Mouse (Mus musculus) embryonic facial prominence, embryonic 13.5 days (tissue): ENCODE data around the gene Trabd2b. TPM values are rescaled to one million over a fixed set of nuclear protein-coding genes. Genes with fewer than 3 reads are reported as not detected.
A peak's percentile ranks its signal among the peaks of the same experiment; 100 is the strongest.

ENCODE experiments used
- ATAC-seq: fragments of 200-750 bp; cut with Nextera tagmentation; 2 replicates; pipeline ENCODE4 v1.8.0; 2017; ENCODE audit warnings: low read depth; ENCODE audit not compliant: insufficient number of reproducible peaks, insufficient read depth, low FRiP score, low TSS enrichment
- H3K27ac ChIP-seq: fragments of 300-500 bp; sonication (generic); 2 replicates; pipeline ENCODE4 v1.5.1; 2015; ENCODE audit warnings: moderate library complexity, mild to moderate bottlenecking, inconsistent platforms
- H3K27me3 ChIP-seq: fragments of 300-500 bp; sonication (generic); 2 replicates; pipeline ENCODE4 v1.6.1; 2015; ENCODE audit warnings: mild to moderate bottlenecking, inconsistent platforms
- H3K36me3 ChIP-seq: fragments of 300-500 bp; sonication (generic); 2 replicates; pipeline ENCODE4 v1.6.1; 2015; ENCODE audit warnings: mild to moderate bottlenecking, inconsistent platforms
- H3K4me1 ChIP-seq: fragments of 300-500 bp; sonication (generic); 2 replicates; pipeline ENCODE4 v1.6.1; 2015; ENCODE audit warnings: inconsistent platforms
- H3K4me2 ChIP-seq: fragments of 300-500 bp; sonication (generic); 2 replicates; pipeline ENCODE4 v1.6.1; 2015; ENCODE audit warnings: moderate library complexity, mild to moderate bottlenecking, inconsistent platforms
- H3K4me3 ChIP-seq: fragments of 300-500 bp; sonication (generic); 2 replicates; pipeline ENCODE4 v1.5.1; 2015; ENCODE audit warnings: mild to moderate bottlenecking, inconsistent platforms
- H3K9ac ChIP-seq: fragments of 300-500 bp; sonication (generic); 2 replicates; pipeline ENCODE4 v1.6.1; 2015; ENCODE audit warnings: mild to moderate bottlenecking, inconsistent platforms
- H3K9me3 ChIP-seq: fragments of 300-500 bp; sonication (generic); 2 replicates; pipeline ENCODE4 v1.6.1; 2016; ENCODE audit warnings: inconsistent platforms
- WGBS: fragments of 180-500 bp; shearing (Covaris S2); methylation state at CpG from one replicate; pipeline ENCODE4 v1.1.7; 2015; ENCODE audit warnings: mixed read lengths; 5-methylcytosine and 5-hydroxymethylcytosine counted together
- polyA plus RNA-seq: library from polyadenylated mRNA; unstranded; fragments of >200 nt; fragmentation: Nextera tagmentation; extraction: Ambion mirVana; gene quantifications from 2 replicates; pipeline ENCODE4 v1.2.1, GENCODE M21; 2015

The Trabd2b gene
- polyA plus RNA-seq, 1 experiment from 2014 or later: 1.7 TPM

DNA sequence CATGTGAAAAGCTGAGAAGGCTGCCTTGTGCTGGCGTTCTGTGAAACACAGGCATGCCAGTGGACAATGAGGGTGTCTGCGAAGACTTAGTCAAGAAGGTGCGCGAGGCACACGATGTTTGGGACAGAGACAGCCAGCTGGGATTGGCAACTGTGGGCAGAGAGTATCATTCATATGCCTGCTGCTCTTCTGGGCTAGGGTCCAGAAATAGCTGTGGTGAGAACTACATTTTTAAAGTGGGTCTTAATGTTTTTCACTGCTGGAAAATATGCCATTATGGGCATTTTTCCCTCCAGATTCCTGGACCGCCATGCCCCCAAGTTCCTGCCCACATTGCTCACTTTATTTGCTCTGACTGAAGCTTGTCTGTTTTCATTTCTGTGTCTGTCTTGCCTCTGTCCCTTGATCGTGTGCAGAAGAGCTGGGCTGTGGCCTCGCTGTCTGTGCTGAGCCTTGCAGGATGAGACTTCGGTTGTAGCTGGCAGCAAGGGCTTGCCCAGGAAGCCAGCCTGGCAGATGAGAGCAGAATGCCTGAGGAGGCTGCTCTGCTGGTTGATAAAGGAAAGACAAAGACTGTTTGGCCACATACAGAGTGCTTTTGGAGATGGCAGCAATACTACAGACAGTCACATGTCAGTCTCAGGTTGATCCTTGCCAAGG, 42.0 kb downstream of the Trabd2b start:
- WGBS: 69% methylated on average over 9 of the region's 9 CpGs
- H3K9ac ChIP-seq: no peak overlapping the region
- no peaks in the 10 kb centered on the region for H3K27me3 ChIP-seq
- H3K4me3 ChIP-seq: no peak overlapping the region
- H3K4me2 ChIP-seq: 0 out of 2 replicates have a peak overlapping the region, but pooled peaks have one; percentile 2
- peak overlapping the region; percentile 49 for H3K27ac ChIP-seq
- no peaks in the 10 kb centered on the region for H3K9me3 ChIP-seq
- no peaks in the 10 kb centered on the region for H3K36me3 ChIP-seq
- H3K4me1 ChIP-seq: peaks cover 12% of the 10 kb centered on the region
- 0 out of 2 replicates have a peak, but pooled peaks have one; percentile 15 for ATAC-seq

DNA sequence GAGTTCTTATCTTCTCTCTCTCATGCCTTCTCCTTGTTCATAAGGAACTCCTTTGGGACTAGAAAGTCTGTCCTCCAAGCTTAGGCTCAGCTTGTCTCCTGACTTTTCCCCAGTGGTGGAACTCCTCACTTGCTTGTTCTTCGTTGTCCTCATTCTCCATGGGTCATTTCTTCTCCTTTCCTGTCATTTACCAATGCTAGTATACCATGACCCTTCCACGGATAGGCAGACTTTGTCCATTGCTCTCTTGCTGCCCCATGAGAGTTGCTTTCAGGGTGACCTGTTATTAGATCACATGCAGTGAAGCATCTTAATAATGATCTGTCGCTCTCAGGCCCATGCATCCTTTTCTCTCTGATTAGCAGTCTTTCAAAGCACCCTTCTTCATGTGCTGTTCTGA, 46.6 kb downstream of the Trabd2b start:
- no peak overlapping the region for H3K4me2 ChIP-seq
- H3K36me3 ChIP-seq: no peaks in the 10 kb centered on the region
- peaks cover 11% of the 10 kb centered on the region for H3K4me1 ChIP-seq
- whole genome bisulfite sequencing: 81% methylated on average over 3 of the region's 3 CpGs
- ATAC-seq: no peak
- no peak overlapping the region for H3K27ac ChIP-seq
- H3K9me3 ChIP-seq: no peaks in the 10 kb centered on the region
- H3K9ac ChIP-seq: no peak overlapping the region
- H3K27me3 ChIP-seq: no peaks in the 10 kb centered on the region
- H3K4me3 ChIP-seq: no peak overlapping the region

DNA sequence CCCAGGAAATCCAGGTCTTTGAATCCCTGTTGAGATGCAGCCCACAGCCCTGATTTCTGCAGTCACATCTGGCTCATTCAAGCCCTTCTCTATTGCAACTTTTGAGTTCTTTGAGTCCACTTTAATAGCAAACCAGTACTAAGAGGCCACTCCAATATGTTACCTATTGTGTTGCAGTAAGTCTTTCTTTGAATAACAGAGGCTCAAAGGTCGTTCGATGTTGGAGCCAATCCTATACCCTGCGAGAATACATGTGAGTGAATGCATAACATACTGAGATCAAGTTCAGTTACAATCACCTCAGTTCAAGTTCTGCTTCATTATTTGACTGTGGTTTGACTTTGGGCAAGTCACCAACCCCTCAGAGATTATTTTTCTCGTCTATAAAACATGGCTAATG, 47.5 kb downstream of the Trabd2b start:
- no peaks in the 10 kb centered on the region for H3K27me3 ChIP-seq
- WGBS: 71% methylated on average over 4 of the region's 4 CpGs
- ATAC-seq: no peak
- H3K9me3 ChIP-seq: no peaks in the 10 kb centered on the region
- no peak overlapping the region for H3K4me2 ChIP-seq
- no peak overlapping the region for H3K4me3 ChIP-seq
- H3K27ac ChIP-seq: no peak overlapping the region
- no peak overlapping the region for H3K9ac ChIP-seq
- H3K4me1 ChIP-seq: peaks cover 2% of the 10 kb centered on the region
- H3K36me3 ChIP-seq: no peaks in the 10 kb centered on the region

DNA sequence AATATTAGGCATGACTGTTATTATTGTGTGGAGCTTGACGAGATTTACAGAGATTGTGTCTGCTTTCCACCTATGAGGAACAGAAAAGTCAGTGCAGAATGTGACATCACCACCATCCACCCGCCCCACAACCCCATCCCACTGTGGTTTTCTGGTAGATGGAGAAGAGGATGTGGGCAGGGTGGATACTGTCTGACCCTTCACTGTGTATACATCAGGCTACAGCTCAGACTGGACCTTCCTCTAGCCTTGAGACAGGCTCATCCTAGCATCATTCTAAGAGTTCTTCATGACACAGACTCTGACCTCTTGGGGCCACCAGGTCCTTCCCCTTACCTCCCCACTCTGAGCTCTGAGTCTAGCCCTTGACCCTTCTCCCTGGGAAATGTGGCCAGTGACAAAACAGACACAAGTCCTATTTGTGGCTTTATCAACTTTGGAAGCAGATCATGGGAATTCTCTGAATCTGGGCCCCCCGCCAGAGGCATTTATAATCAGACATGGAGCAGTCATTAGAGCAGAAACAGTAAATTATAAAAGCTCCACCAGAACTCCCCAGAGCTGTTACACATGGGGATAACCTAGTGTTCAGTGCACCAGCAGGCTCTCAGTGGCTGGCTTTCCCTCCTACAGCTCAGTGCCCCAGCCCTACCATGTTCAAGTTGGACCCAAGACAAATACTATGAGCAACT, 48.1 kb downstream of the Trabd2b start:
- H3K27ac ChIP-seq: no peak overlapping the region
- H3K4me2 ChIP-seq: no peak overlapping the region
- peaks cover 3% of the 10 kb centered on the region; the same call in 1 of the 2 replicates for H3K27me3 ChIP-seq
- no peaks in the 10 kb centered on the region for H3K36me3 ChIP-seq
- no peak overlapping the region for H3K4me3 ChIP-seq
- no peaks in the 10 kb centered on the region for H3K9me3 ChIP-seq
- ATAC-seq: no peak
- WGBS: 75% methylated on average over 3 of the region's 3 CpGs
- no peaks in the 10 kb centered on the region for H3K4me1 ChIP-seq
- no peak overlapping the region for H3K9ac ChIP-seq

DNA sequence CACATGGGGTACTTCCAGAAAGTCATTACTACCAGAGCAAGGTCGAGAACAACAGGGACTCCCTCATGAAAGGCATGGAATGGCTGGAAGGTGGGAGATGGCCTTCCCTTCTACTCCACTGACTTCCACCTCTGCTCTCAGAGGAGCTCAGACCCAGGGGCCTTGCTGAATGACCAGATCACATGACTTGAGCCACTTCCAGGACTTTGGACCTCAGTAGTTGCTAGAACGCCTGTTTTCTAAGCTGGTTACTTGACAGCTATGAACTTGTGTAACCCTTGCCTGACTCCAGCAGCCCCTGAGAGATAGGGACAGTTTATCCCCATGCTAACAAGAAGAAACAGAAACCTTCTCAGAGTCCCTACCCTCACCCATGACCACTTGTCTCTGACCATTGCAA, 50.6 kb downstream of the Trabd2b start:
- H3K36me3 ChIP-seq: no peaks in the 10 kb centered on the region
- WGBS: 84% methylated on average over 2 of the region's 2 CpGs
- H3K27me3 ChIP-seq: peaks cover 16% of the 10 kb centered on the region
- H3K27ac ChIP-seq: no peak overlapping the region
- H3K4me1 ChIP-seq: no peaks in the 10 kb centered on the region
- no peak overlapping the region for H3K4me3 ChIP-seq
- H3K9ac ChIP-seq: no peak overlapping the region
- H3K4me2 ChIP-seq: no peak overlapping the region
- no peak for ATAC-seq
- H3K9me3 ChIP-seq: no peaks in the 10 kb centered on the region

DNA sequence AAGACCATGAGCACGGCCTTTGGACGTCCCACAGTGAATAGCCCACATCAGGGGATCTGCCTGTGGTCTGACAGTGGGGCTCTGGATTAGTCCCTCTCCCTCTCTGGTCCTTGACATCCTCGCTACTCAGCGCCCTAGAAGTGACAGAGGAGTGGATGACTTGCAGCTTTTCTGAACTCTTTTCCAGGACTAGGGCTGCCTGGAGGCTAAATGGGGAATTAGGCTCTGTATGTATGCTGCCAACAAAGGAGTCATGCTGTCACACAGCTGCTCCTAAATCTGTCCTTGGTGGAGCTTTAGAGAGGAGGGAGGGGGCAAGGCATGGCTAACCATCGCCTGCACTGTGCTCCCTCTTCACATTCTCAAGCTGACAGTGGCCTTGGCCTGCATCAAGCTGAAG, 53.1 kb downstream of the Trabd2b start:
- Histone ChIP-seq H3K27me3 (peaks cover 30% of the 10 kb centered on the region), H3K4me1 (no peaks in the 10 kb centered on the region), H3K36me3 (no peaks in the 10 kb centered on the region), H3K9me3 (no peaks in the 10 kb centered on the region), H3K4me2 (no peak overlapping the region), H3K9ac (no peak overlapping the region), H3K27ac (no peak overlapping the region), H3K4me3 (no peak overlapping the region)
- WGBS: 37% methylated on average over 5 of the region's 5 CpGs
- ATAC-seq: no peak

DNA sequence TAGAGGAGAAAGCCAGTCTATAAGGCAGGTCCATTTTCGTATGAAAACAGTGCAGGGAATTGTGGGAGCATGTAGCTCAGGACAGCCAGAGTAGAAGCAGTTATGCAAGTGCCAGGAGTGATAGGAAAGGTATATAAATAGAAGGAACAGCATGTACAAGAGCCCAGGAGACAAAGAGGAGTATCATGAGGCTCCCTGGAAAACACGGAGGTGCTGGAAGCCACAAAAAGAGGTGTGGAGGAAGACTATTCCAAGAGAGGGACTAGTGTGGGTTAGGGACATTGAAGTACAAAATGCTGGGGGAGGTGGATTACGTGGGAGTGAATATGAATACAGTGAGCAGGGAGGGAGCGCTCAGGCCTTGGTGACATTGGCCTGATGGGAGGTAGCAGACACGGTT, 53.9 kb downstream of the Trabd2b start:
- WGBS: 78% methylated on average over 5 of the region's 5 CpGs
- Histone ChIP-seq H3K9ac (no peak overlapping the region), H3K4me1 (0 out of 2 replicates have a peak, but pooled peaks cover 2% of the 10 kb centered on the region), H3K36me3 (no peaks in the 10 kb centered on the region), H3K27ac (no peak overlapping the region), H3K9me3 (no peaks in the 10 kb centered on the region), H3K4me2 (no peak overlapping the region), H3K4me3 (no peak overlapping the region), H3K27me3 (peaks cover 30% of the 10 kb centered on the region)
- ATAC-seq: no peak

DNA sequence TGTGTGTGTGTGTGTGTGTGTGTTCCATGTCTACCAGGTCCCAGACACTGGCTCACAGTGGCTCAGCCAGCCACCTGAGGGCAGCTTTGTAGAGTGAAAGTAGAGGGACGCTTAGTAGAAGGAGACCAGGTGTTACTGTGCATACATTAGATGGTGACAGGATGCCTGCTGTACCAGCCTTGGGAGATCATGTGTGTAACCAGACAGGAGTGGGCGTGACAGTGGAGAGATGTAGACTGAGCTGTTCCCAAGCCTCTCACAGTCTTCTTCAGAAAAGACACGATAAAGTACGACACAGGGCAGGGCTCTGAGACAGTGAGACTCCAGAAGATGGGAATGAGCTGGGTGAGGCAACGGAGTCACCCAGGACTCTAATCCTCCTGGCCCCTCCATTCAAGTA, 54.6 kb downstream of the Trabd2b start:
- no peak for ATAC-seq
- H3K27me3 ChIP-seq: peaks cover 33% of the 10 kb centered on the region
- no peak overlapping the region for H3K4me3 ChIP-seq
- H3K9me3 ChIP-seq: no peaks in the 10 kb centered on the region
- 74% methylated on average over 5 of the region's 5 CpGs for WGBS
- H3K9ac ChIP-seq: no peak overlapping the region
- no peak overlapping the region for H3K27ac ChIP-seq
- H3K4me1 ChIP-seq: 0 out of 2 replicates have a peak, but pooled peaks cover 9% of the 10 kb centered on the region
- H3K4me2 ChIP-seq: no peak overlapping the region
- H3K36me3 ChIP-seq: no peaks in the 10 kb centered on the region

DNA sequence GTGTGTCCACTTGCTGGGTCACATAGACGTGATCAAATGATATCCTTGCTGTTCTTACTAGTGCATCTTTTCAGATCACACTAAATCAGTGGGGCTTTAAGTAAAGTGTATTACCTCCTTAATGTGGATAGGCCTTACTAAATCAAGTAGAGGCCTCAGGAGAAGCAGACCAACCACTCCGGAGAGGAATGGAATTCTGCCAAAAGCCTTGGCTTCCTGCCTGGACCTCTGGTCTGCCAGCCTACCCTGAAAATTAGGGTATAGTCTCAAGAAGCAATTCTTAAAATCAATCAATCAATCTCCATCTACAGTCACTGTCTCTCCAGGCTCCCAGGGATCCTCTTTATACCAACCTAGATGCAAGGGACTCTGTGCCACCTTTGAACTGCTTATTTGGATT, 59.1 kb downstream of the Trabd2b start:
- 52% methylated on average over 2 of the region's 2 CpGs for WGBS
- H3K27ac ChIP-seq: no peak overlapping the region
- no peak overlapping the region for H3K4me3 ChIP-seq
- H3K4me2 ChIP-seq: no peak overlapping the region
- no peaks in the 10 kb centered on the region for H3K36me3 ChIP-seq
- ATAC-seq: no peak
- no peak overlapping the region for H3K9ac ChIP-seq
- H3K4me1 ChIP-seq: peaks cover 32% of the 10 kb centered on the region
- H3K27me3 ChIP-seq: peaks cover 57% of the 10 kb centered on the region
- no peaks in the 10 kb centered on the region for H3K9me3 ChIP-seq

DNA sequence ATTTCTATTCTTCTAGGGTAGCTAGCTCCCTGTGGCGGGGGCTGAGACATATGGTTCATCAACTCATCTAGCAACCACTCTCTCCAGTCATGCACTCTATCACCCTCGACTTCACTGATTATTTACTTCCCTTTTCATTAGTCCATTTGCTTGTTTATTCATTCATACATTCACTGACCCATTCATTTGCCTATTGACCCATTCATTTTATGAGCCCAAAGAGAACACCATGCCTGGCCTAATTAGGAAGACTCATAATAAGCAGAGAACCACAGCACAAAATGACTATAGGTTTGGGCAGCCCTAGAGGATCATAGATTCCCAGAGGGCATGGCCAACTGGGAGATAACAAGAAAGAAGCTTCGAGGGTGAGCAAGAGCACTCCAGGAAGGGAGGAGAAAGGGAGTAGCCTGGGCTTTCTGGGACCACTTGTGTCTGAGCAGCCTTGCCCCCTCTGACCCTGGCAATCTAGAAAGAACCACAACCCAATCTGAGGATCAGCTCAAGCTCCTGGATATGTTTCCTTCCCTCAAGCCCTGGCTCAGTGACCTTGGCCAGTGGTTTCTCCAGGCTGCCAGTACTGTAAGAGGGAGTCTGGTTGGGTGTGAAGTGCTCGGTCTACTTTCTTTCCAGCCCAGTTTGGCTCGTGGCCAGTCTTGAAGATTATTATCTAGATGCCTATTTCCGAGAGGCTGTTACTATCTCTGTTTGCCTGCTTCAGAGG, 61.0 kb downstream of the Trabd2b start:
- no peak for ATAC-seq
- no peaks in the 10 kb centered on the region for H3K9me3 ChIP-seq
- H3K27me3 ChIP-seq: peaks cover 63% of the 10 kb centered on the region
- no peaks in the 10 kb centered on the region for H3K36me3 ChIP-seq
- H3K9ac ChIP-seq: no peak overlapping the region
- H3K4me3 ChIP-seq: no peak overlapping the region
- no peak overlapping the region for H3K27ac ChIP-seq
- peaks cover 46% of the 10 kb centered on the region for H3K4me1 ChIP-seq
- 66% methylated on average over 6 of the region's 6 CpGs for WGBS
- H3K4me2 ChIP-seq: no peak overlapping the region

DNA sequence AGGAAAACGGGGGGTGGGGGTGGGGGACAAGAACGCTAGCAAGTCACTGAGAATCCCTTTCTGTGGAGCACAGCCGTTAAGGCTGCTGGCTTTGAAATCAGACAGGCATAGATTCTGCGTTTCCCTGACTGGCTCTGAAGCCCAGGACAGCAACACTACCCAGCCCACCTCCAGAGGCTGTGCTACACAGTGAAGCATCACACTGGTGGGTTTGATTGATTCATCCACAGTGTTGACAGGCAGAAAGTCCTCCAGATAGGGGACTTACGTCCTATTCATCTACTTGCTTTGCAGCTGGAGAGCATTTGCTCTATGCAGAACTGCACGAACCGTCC, 61.5 kb downstream of the Trabd2b start:
- WGBS: 44% methylated on average over 7 of the region's 7 CpGs
- Histone ChIP-seq H3K36me3 (no peaks in the 10 kb centered on the region), H3K4me3 (no peak overlapping the region), H3K9me3 (no peaks in the 10 kb centered on the region), H3K27ac (no peak overlapping the region), H3K27me3 (peaks cover 59% of the 10 kb centered on the region), H3K9ac (no peak overlapping the region), H3K4me2 (no peak overlapping the region), H3K4me1 (peaks cover 49% of the 10 kb centered on the region)
- no peak for ATAC-seq

DNA sequence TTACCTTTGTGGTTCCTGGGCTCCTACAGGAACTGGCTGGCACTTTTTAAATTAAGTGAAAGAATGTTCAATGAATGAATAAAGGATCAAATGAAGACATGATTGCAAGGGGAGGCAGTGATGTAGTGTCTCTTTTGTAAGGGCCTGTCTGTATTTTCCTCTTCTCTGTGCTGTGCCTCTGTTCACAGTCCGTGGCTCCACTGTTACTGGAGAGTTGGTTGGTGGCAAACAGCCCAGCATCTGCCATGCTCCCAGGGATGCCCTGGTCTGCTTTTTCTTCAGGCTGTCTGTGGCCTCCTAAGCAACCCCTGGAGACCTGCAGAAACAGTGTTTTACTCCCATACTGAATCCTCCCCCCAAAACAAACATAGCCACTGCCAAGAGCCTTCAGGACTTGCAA, 63.4 kb downstream of the Trabd2b start:
- H3K4me2 ChIP-seq: no peak overlapping the region
- H3K9ac ChIP-seq: no peak overlapping the region
- H3K36me3 ChIP-seq: no peaks in the 10 kb centered on the region
- H3K9me3 ChIP-seq: no peaks in the 10 kb centered on the region
- H3K4me3 ChIP-seq: no peak overlapping the region
- peaks cover 53% of the 10 kb centered on the region for H3K4me1 ChIP-seq
- no peak for ATAC-seq
- 41% methylated on average over 1 of the region's 1 CpGs for WGBS
- H3K27ac ChIP-seq: no peak overlapping the region
- H3K27me3 ChIP-seq: peaks cover 65% of the 10 kb centered on the region
